Mouse (Mus musculus) forebrain, embryonic 14.5 days (tissue): ENCODE measurements at regions not wholly inside any gene's neighbourhood (a gene's known extent, or its start where the extent isn't known, plus 50 kb on each side); places are given as distances from the start of the nearest gene placed in this dataset.
A peak's percentile ranks its signal among the peaks of the same experiment; 100 is the strongest.

Source experiments
- ATAC-seq: fragments of 200-750 bp; cut with Nextera tagmentation; 2 replicates; pipeline ENCODE4 v1.8.0; 2017; ENCODE audit warnings: mild to moderate bottlenecking, moderate library complexity
- DNase-seq: peaks from one replicate; pipeline ENCODE4 v3.0.0-alpha.2; 2015; ENCODE audit warnings: low spot score
- H3K27ac ChIP-seq: fragments of 300-500 bp; sonication (generic); 2 replicates; pipeline ENCODE4 v1.5.1; 2014; ENCODE audit warnings: low read depth, mild to moderate bottlenecking, control low read depth, low read length, moderate library complexity
- H3K27me3 ChIP-seq: fragments of 300-500 bp; sonication (generic); replicated peaks from 2 replicates; pipeline ENCODE4 v1.6.1; 2014; ENCODE audit warnings: low read length, control low read depth, mixed read lengths; ENCODE audit not compliant: control insufficient read depth, insufficient read depth
- H3K36me3 ChIP-seq: fragments of 300-500 bp; sonication (generic); 2 replicates; pipeline ENCODE4 v1.6.1; 2014; ENCODE audit warnings: low read length, control low read depth; ENCODE audit not compliant: control insufficient read depth, insufficient read depth
- H3K4me1 ChIP-seq: fragments of 300-500 bp; sonication (generic); 2 replicates; pipeline ENCODE4 v1.6.1; 2014; ENCODE audit warnings: antibody characterized with exemption, low read length, control low read depth; ENCODE audit not compliant: control insufficient read depth, insufficient read depth
- H3K4me2 ChIP-seq: fragments of 300-500 bp; sonication (generic); 2 replicates; pipeline ENCODE4 v1.6.1; 2014; ENCODE audit warnings: mild to moderate bottlenecking, control low read depth, low read length
- H3K4me3 ChIP-seq: fragments of 300-500 bp; sonication (generic); 2 replicates; pipeline ENCODE4 v1.5.1; 2014; ENCODE audit warnings: low read depth, low read length, control low read depth
- H3K9ac ChIP-seq: fragments of 300-500 bp; sonication (generic); 2 replicates; pipeline ENCODE4 v1.6.1; 2014; ENCODE audit warnings: mild to moderate bottlenecking, low read length, control low read depth, moderate library complexity
- H3K9me3 ChIP-seq: fragments of 300-500 bp; sonication (generic); replicated peaks from 2 replicates; pipeline ENCODE4 v1.6.1; 2016; ENCODE audit warnings: low read length, control low read depth, mixed read lengths; ENCODE audit not compliant: control insufficient read depth
- WGBS: fragments of 180-500 bp; shearing (Covaris S2); extraction: QIAGEN DNeasy Blood & Tissue Kit; methylation state at CpG from one replicate; pipeline ENCODE4 v1.1.7; 2014; 5-methylcytosine and 5-hydroxymethylcytosine counted together

DNA sequence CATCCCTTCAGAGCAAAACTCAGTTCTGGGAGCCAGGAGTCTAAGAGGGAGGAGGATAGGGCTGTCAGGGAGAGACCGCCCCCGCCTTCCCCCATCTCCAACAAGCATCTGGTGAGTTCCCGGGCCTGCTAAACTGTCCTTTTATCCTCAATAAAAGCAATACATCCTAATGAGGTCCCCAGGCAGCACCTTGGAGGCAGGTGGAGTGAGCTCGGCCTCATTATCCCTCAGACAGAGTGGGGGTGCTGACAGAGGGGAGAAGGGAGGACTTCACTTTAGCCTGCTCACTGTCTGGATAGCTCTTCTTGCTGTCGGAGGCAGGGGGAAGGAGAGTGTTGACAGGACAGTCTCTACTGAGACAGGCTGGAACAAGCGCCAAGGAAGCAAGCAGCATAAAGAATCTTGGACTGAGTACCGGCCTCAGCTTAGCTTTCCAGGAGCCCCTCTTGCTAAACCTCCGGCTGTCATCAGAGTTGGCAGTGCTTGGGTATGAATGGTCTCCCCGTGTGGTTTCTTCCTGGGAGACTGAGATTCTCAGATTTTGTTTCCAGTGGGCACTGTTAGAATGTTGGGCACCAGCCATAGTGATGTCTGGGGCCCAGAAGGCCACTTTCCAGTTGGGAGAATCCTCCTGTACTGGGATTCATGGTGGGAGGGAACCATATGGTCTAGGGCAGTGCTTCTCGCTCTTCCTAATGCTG, 537.3 kb downstream of the Tbc1d22a start:
- DNase-seq (peak; percentile 43), ATAC-seq (0 out of 2 replicates have a peak, but pooled peaks have one; percentile 40)
- WGBS = 55% methylated on average over 10 of the region's 10 CpGs

DNA sequence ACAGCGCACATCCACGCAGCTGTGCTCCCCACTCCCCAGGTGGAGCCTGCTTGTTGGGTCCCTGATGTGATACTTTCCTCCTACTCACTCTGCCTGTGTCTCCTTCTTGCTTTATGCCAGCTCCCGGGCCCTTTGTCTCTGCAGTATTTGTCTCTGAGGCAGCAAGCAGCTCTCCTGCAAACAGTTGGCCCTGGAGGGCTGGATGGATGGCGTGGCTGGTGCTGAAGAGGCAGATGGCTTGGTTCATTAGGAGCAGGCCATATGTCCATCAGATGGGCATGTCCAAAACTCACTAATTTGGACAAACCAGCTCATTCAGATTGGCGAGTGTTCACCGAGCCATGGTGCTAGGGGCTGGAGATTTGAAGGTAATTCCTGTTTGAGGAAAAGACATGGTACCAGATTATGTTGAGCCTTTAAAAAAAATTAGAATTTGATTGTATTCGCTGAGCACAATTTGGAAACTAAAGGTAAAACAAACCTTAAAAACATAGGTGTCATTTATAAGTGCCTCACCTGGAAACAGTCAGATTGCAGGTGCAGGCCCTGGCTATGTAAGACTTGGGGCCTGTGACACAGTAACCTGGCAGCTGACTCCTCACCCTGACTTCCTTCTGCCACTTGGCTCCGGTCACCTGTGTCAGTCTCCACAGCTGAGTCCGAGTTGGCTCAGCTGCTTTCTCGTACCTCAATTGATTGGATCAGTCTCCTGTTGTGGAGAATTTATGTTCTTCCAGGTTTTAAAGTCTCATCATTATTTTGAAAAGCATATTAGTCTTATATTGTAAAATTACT, 549.5 kb downstream of the Tbc1d22a start:
- no peaks in the 10 kb centered on the region for H3K27me3 ChIP-seq
- H3K4me2 ChIP-seq = no peak overlapping the region
- WGBS = 85% methylated on average over 10 of the region's 10 CpGs
- no peaks in the 10 kb centered on the region for H3K9me3 ChIP-seq
- no peak overlapping the region; the same call in 1 of the 2 replicates for H3K27ac ChIP-seq
- ATAC-seq = no peak
- DNase-seq = peak; percentile 42
- no peaks in the 10 kb centered on the region for H3K36me3 ChIP-seq
- no peak overlapping the region for H3K9ac ChIP-seq
- no peak overlapping the region for H3K4me3 ChIP-seq
- no peaks in the 10 kb centered on the region for H3K4me1 ChIP-seq

More for the DNA sequence above, 537.3 kb downstream of the Tbc1d22a start:
- 0 out of 2 replicates have a peak, but pooled peaks cover 3% of the 10 kb centered on the region for H3K4me1 ChIP-seq
- H3K4me3 ChIP-seq = no peak overlapping the region
- no peaks in the 10 kb centered on the region for H3K36me3 ChIP-seq
- no peaks in the 10 kb centered on the region for H3K9me3 ChIP-seq
- no peak overlapping the region for H3K9ac ChIP-seq
- H3K4me2 ChIP-seq = no peak overlapping the region
- H3K27ac ChIP-seq = 0 out of 2 replicates have a peak overlapping the region, but pooled peaks have one; percentile 33
- H3K27me3 ChIP-seq = no peaks in the 10 kb centered on the region

DNA sequence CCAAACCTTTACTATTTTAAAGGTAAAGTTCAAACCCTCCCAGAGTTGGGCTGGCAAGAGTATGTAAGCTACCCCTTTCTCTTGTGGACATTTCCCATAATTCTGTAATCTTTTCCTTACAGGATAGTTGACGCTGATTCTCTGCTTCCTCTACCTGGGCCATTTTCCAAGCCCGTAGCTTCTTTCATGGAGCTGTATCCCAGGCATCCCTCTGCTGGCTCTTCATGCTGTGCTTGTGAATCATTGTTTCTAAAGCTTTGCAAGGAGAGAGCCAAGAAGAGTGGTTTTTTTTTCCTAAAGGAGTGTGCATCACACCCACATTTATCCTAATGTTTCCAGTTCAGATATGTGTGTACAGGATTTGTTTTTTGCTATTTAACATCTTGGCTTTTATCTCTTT, 553.4 kb downstream of the Tbc1d22a start:
- H3K4me1 ChIP-seq = no peaks in the 10 kb centered on the region
- H3K36me3 ChIP-seq = no peaks in the 10 kb centered on the region
- 81% methylated on average over 2 of the region's 2 CpGs for WGBS
- H3K4me3 ChIP-seq = no peak overlapping the region
- H3K27ac ChIP-seq = no peak overlapping the region
- H3K9me3 ChIP-seq = no peaks in the 10 kb centered on the region
- ATAC-seq = no peak
- H3K27me3 ChIP-seq = no peaks in the 10 kb centered on the region
- H3K9ac ChIP-seq = no peak overlapping the region
- no peak for DNase-seq
- no peak overlapping the region for H3K4me2 ChIP-seq

DNA sequence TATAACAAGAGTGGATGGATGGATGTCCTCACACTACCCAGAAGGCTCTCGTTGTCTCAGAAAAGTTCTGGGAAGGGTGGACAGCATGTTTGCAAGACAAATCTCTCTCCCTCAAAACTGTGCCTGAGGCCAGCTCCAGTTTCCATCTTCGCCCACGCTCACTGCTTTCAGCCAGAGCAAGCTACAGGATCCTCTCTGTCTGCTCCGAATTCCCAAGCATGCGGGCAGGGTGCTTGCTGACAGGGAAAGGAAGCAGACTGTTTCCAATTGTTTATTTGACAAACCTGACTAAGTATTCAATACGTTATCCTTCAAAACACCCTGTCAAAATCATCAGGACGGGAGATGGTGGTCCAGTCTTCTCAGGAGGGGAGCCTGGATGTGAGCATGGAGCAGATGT, 558.8 kb downstream of the Tbc1d22a start:
- DNase-seq (no peak), ATAC-seq (no peak)
- Histone ChIP-seq H3K4me3 (no peak overlapping the region), H3K27me3 (no peaks in the 10 kb centered on the region), H3K36me3 (no peaks in the 10 kb centered on the region), H3K4me2 (no peak overlapping the region), H3K9me3 (no peaks in the 10 kb centered on the region), H3K4me1 (no peaks in the 10 kb centered on the region), H3K27ac (no peak overlapping the region), H3K9ac (no peak overlapping the region)
- 89% methylated on average over 7 of the region's 7 CpGs for WGBS

DNA sequence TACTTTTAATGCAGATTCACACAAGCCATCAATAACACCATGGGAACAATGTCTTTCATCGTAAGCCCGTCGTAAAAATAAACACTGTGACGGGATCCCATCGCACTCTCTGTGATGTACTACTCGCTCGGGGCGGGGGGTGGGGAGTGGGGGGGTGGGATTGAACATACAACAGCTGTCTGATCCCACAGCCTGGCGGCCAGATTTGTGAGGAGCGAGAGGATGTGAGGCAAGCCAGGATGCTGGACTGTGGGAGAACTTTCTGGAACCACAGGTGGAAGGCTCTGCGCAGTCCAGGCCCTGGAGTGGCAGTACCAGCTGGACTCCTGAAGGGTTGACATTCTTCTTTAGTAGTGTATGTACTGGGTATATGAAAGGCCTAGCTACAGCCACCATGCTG, 563.7 kb downstream of the Tbc1d22a start:
- no peak overlapping the region for H3K4me3 ChIP-seq
- no peaks in the 10 kb centered on the region for H3K9me3 ChIP-seq
- H3K4me1 ChIP-seq = no peaks in the 10 kb centered on the region
- no peak overlapping the region for H3K4me2 ChIP-seq
- DNase-seq (no peak), ATAC-seq (no peak)
- WGBS = 95% methylated on average over 11 of the region's 11 CpGs
- no peak overlapping the region for H3K27ac ChIP-seq
- no peaks in the 10 kb centered on the region for H3K36me3 ChIP-seq
- H3K9ac ChIP-seq = no peak overlapping the region
- no peaks in the 10 kb centered on the region for H3K27me3 ChIP-seq

DNA sequence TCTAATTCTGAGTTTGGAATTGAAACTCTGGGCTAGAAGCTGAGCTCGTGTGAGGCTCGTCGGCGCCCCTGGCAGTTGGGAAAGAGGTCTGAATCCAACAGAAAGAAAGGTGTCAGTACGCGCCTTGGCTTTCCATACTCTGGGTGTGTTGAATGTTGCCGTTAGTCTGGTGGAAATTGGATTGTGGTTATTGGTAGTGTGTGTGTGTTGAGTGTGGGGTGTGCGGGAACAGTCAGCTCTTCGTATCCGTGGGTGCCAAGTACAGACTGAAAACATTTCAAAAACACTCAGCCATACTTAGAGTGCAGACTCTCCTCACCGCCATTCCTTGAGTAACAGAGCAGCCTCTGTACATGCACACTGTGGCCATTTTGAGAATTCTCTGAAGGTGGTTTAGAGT, 566.9 kb downstream of the Tbc1d22a start:
- Histone ChIP-seq H3K9me3 (no peaks in the 10 kb centered on the region), H3K9ac (no peak overlapping the region), H3K4me3 (no peak overlapping the region), H3K27ac (no peak overlapping the region), H3K4me1 (no peaks in the 10 kb centered on the region), H3K4me2 (no peak overlapping the region), H3K27me3 (no peaks in the 10 kb centered on the region), H3K36me3 (no peaks in the 10 kb centered on the region)
- DNase-seq (peak; percentile 37), ATAC-seq (no peak)
- WGBS = 86% methylated on average over 11 of the region's 11 CpGs

DNA sequence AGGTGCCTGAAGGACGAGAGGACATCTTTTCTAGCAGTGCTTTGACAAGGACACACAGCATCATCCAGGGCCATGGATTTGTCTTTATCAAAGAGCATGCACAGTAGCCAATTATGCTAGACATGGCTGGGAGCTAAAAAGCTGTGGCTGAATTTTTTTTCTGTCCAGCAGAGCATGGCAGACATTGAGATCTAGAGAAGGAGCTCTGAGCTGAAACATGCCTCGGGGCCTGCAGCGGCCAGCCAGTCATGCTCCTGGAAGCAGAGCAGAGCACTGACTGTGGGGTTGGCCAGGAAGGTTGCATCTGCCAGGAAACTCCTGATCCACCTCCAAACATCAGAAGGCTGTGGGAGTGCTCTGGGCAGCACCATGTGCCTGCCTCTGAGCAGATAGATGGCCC, 580.5 kb downstream of the Tbc1d22a start:
- DNase-seq = no peak

DNA sequence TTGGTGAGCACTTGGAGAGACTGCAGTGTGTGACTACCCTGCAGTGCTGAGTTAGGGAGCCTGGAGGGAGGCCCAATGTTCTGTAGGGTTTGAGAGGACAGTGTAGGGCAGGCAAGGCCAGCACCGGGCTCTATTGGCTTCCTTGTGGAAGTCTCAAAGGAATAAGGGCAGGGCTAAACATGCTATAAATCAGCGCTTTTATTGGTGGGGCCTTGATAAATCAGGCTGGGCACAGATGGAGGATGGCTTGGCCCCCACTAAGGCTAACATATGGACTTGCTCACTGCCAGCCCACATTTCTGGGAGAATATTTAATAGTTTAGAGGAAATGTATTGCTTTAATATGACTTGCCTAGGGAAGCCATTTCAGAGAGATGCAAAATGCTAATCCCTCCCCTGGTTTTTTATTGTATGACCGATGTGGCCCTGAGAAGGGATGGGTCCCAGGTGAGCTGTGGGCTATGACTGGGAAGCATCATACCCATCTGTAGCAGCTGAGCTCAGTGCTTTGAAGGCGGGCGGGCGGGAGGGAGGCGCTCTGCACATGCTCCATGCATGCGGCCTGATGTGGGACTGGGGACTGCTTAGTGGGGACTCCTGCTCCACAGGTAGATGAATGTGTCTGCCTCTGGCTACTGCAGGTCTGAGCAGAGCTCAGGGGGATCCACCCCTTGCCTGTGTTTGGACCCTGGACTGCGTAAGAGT, 584.4 kb downstream of the Tbc1d22a start:
- no peaks in the 10 kb centered on the region for H3K36me3 ChIP-seq
- no peaks in the 10 kb centered on the region for H3K9me3 ChIP-seq
- no peaks in the 10 kb centered on the region for H3K4me1 ChIP-seq
- H3K27ac ChIP-seq = no peak overlapping the region
- no peaks in the 10 kb centered on the region for H3K27me3 ChIP-seq
- 93% methylated on average over 9 of the region's 9 CpGs for WGBS
- H3K4me2 ChIP-seq = no peak overlapping the region
- H3K9ac ChIP-seq = no peak overlapping the region
- DNase-seq (no peak), ATAC-seq (no peak)
- H3K4me3 ChIP-seq = no peak overlapping the region

More for the DNA sequence above, 580.5 kb downstream of the Tbc1d22a start:
- no peak overlapping the region for H3K27ac ChIP-seq
- no peaks in the 10 kb centered on the region for H3K4me1 ChIP-seq
- no peaks in the 10 kb centered on the region for H3K9me3 ChIP-seq
- H3K4me3 ChIP-seq = no peak overlapping the region
- H3K4me2 ChIP-seq = no peak overlapping the region
- H3K36me3 ChIP-seq = no peaks in the 10 kb centered on the region
- no peak for ATAC-seq
- no peaks in the 10 kb centered on the region for H3K27me3 ChIP-seq
- H3K9ac ChIP-seq = no peak overlapping the region
- WGBS = 70% methylated on average over 3 of the region's 3 CpGs
